Mouse (Mus musculus): Measurements from ENCODE around the gene Rcl1. TPM values are rescaled to one million over a fixed set of nuclear protein-coding genes. Genes with fewer than 3 reads are reported as not detected.

Gene Rcl1
- 36.0 and 36.1 TPM in 2 replicates for polyA plus RNA-seq (2014; fragmentation: Nextera tagmentation; extraction: Ambion mirVana)

DNA sequence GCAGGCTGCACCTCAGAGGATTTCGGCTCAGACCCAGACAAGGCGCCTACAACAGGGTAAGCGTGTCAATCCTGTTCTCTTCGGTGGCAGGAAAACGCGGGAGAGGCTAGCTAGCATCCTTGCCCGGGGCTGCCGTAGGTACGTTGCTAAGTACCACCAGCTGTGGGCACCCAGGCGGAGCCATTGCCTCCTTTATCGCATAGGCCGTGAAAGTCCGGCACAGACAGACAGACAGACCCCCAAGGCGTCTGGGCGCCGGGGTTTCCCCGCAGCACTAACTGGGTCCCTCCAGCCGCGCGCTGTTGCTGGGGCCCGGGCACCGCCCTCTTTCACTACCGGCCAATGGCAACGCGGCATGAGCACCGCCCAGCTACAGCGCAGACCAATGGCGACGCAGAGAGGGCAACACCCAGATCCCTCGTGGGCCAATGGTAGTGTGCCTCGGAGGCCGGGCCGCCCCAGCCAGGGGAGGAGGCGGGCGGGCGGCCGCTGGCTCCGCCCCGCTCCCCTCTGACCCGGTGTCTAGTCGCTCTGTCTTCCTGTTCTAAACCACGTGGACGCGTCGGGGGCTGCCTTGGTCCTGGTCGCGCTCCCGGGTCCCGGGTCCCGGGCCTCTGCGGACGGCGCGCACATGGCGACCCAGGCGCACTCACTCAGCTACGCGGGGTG is at the start of gene Rcl1:
Gene Rcl1, plus strand, starts transcription at position 502 of the 669 bp plus-strand sequence.
- peak; percentile 100 for ATAC-seq (ENCODE audit: low read depth)
- under 1% methylated on average over 55 of the region's 58 CpGs for WGBS
- peak within 1 kb of the TSS; percentile 72 for H3K4me2 ChIP-seq (ENCODE audit: low read depth, low read length)

GRCm38 (mm10) chr19:29052786-29053185 is 48.4 kb upstream of the Rcl1 start:
- 95% methylated on average over 12 of the region's 12 CpGs for WGBS
- Histone ChIP-seq H3K9ac (replicated peaks; ENCODE audit: low read depth, low read length) (no peak overlapping the region), H3K36me3 (ENCODE audit: control insufficient read depth, insufficient read depth, low read length) (no peaks in the 10 kb centered on the region), H3K4me2 (ENCODE audit: low read depth, low read length) (no peak overlapping the region), H3K27ac (ENCODE audit: low read depth, low read length) (no peak overlapping the region), H3K9me3 (ENCODE audit: control insufficient read depth, low read length) (no peaks in the 10 kb centered on the region), H3K27me3 (ENCODE audit: control insufficient read depth, insufficient read depth, low read length) (no peaks in the 10 kb centered on the region), H3K4me1 (ENCODE audit: control insufficient read depth, insufficient read depth, low read length) (peaks cover 4% of the 10 kb centered on the region; the same call in 1 of the 2 replicates), H3K4me3 (ENCODE audit: low read depth, low read length) (no peak overlapping the region)
- no peak for ATAC-seq (ENCODE audit: low read depth)

More for the DNA sequence above, at the start of gene Rcl1:
- H3K27ac ChIP-seq (ENCODE audit: low read depth, low read length): peak within 1 kb of the TSS; percentile 45; the same call in 1 of the 2 replicates
- H3K9me3 ChIP-seq (ENCODE audit: control insufficient read depth, low read length): no peaks in the 10 kb centered on the region
- peak within 1 kb of the TSS; percentile 98 for H3K4me3 ChIP-seq (ENCODE audit: low read depth, low read length)
- peaks cover 8% of the 10 kb centered on the region; the same call in 1 of the 2 replicates for H3K4me1 ChIP-seq (ENCODE audit: control insufficient read depth, insufficient read depth, low read length)
- peak within 1 kb of the TSS; percentile 69 for H3K9ac ChIP-seq (replicated peaks; ENCODE audit: low read depth, low read length)
- H3K36me3 ChIP-seq (ENCODE audit: control insufficient read depth, insufficient read depth, low read length): no peaks in the 10 kb centered on the region
- H3K27me3 ChIP-seq (ENCODE audit: control insufficient read depth, insufficient read depth, low read length): no peaks in the 10 kb centered on the region

GRCm38 (mm10) chr19:29054594-29054993 is 46.6 kb upstream of the Rcl1 start:
- no peaks in the 10 kb centered on the region for H3K9me3 ChIP-seq (ENCODE audit: control insufficient read depth, low read length)
- H3K27ac ChIP-seq (ENCODE audit: low read depth, low read length): no peak overlapping the region
- no peaks in the 10 kb centered on the region for H3K4me1 ChIP-seq (ENCODE audit: control insufficient read depth, insufficient read depth, low read length)
- H3K36me3 ChIP-seq (ENCODE audit: control insufficient read depth, insufficient read depth, low read length): no peaks in the 10 kb centered on the region
- H3K4me2 ChIP-seq (ENCODE audit: low read depth, low read length): no peak overlapping the region
- H3K4me3 ChIP-seq (ENCODE audit: low read depth, low read length): no peak overlapping the region
- no peaks in the 10 kb centered on the region for H3K27me3 ChIP-seq (ENCODE audit: control insufficient read depth, insufficient read depth, low read length)
- no peak overlapping the region for H3K9ac ChIP-seq (replicated peaks; ENCODE audit: low read depth, low read length)
- ATAC-seq (ENCODE audit: low read depth): no peak
- 85% methylated on average over 6 of the region's 6 CpGs for WGBS

- H3K4me3 ChIP-seq (ENCODE audit: low read depth, low read length): no peak overlapping the region
- no peaks in the 10 kb centered on the region for H3K27me3 ChIP-seq (ENCODE audit: control insufficient read depth, insufficient read depth, low read length)
- no peak for ATAC-seq (ENCODE audit: low read depth)
- no peaks in the 10 kb centered on the region for H3K9me3 ChIP-seq (ENCODE audit: control insufficient read depth, low read length)
- no peak overlapping the region for H3K27ac ChIP-seq (ENCODE audit: low read depth, low read length)
- H3K36me3 ChIP-seq (ENCODE audit: control insufficient read depth, insufficient read depth, low read length): no peaks in the 10 kb centered on the region
- no peak overlapping the region for H3K9ac ChIP-seq (replicated peaks; ENCODE audit: low read depth, low read length)
- WGBS: 88% methylated on average over 4 of the region's 4 CpGs
- no peaks in the 10 kb centered on the region for H3K4me1 ChIP-seq (ENCODE audit: control insufficient read depth, insufficient read depth, low read length)
- no peak overlapping the region for H3K4me2 ChIP-seq (ENCODE audit: low read depth, low read length)
Measured at GRCm38 (mm10) chr19:29055469-29055868, 45.7 kb upstream of the Rcl1 start.

- Histone ChIP-seq H3K4me3 (ENCODE audit: low read depth, low read length) (no peak overlapping the region), H3K27me3 (ENCODE audit: control insufficient read depth, insufficient read depth, low read length) (no peaks in the 10 kb centered on the region), H3K9ac (replicated peaks; ENCODE audit: low read depth, low read length) (no peak overlapping the region), H3K36me3 (ENCODE audit: control insufficient read depth, insufficient read depth, low read length) (no peaks in the 10 kb centered on the region), H3K9me3 (ENCODE audit: control insufficient read depth, low read length) (no peaks in the 10 kb centered on the region), H3K27ac (ENCODE audit: low read depth, low read length) (no peak overlapping the region), H3K4me2 (ENCODE audit: low read depth, low read length) (no peak overlapping the region), H3K4me1 (ENCODE audit: control insufficient read depth, insufficient read depth, low read length) (no peaks in the 10 kb centered on the region)
- 91% methylated on average over 5 of the region's 5 CpGs for WGBS
- ATAC-seq (ENCODE audit: low read depth): no peak
Measured at GRCm38 (mm10) chr19:29058741-29059140, 42.4 kb upstream of the Rcl1 start.

DNA sequence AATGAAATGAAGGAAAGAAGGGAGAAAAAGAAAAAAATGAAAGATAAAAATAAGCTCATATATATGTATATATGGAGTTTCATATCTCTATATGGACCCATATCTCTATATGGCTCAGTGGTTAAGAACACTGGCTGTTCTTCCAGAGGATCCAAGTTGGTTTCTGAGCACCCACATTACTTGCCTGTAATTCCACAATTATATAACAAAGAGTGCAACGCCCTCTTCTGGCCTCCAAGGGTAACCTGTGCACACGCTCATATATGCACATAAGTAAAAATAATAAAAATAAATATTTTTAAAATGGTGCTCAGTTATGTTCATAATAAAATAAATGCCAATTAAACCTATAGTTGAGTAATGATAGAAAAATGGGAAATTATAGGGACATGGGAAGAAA is 41.5 kb upstream of the Rcl1 start:
- H3K4me2 ChIP-seq (ENCODE audit: low read depth, low read length): no peak overlapping the region
- H3K27me3 ChIP-seq (ENCODE audit: control insufficient read depth, insufficient read depth, low read length): no peaks in the 10 kb centered on the region
- no peak for ATAC-seq (ENCODE audit: low read depth)
- 85% methylated on average over 2 of the region's 2 CpGs for WGBS
- no peak overlapping the region for H3K4me3 ChIP-seq (ENCODE audit: low read depth, low read length)
- no peak overlapping the region for H3K27ac ChIP-seq (ENCODE audit: low read depth, low read length)
- no peaks in the 10 kb centered on the region for H3K4me1 ChIP-seq (ENCODE audit: control insufficient read depth, insufficient read depth, low read length)
- no peaks in the 10 kb centered on the region for H3K36me3 ChIP-seq (ENCODE audit: control insufficient read depth, insufficient read depth, low read length)
- H3K9ac ChIP-seq (replicated peaks; ENCODE audit: low read depth, low read length): no peak overlapping the region
- no peaks in the 10 kb centered on the region for H3K9me3 ChIP-seq (ENCODE audit: control insufficient read depth, low read length)

- no peaks in the 10 kb centered on the region for H3K36me3 ChIP-seq (ENCODE audit: control insufficient read depth, insufficient read depth, low read length)
- no peak overlapping the region for H3K4me2 ChIP-seq (ENCODE audit: low read depth, low read length)
- H3K27me3 ChIP-seq (ENCODE audit: control insufficient read depth, insufficient read depth, low read length): no peaks in the 10 kb centered on the region
- H3K27ac ChIP-seq (ENCODE audit: low read depth, low read length): no peak overlapping the region
- no peak overlapping the region for H3K9ac ChIP-seq (replicated peaks; ENCODE audit: low read depth, low read length)
- H3K4me3 ChIP-seq (ENCODE audit: low read depth, low read length): no peak overlapping the region
- no peaks in the 10 kb centered on the region for H3K9me3 ChIP-seq (ENCODE audit: control insufficient read depth, low read length)
- no peaks in the 10 kb centered on the region for H3K4me1 ChIP-seq (ENCODE audit: control insufficient read depth, insufficient read depth, low read length)
- WGBS: 51% methylated on average over 6 of the region's 6 CpGs
- no peak for ATAC-seq (ENCODE audit: low read depth)
Measured at GRCm38 (mm10) chr19:29060299-29060698, 40.9 kb upstream of the Rcl1 start.

DNA sequence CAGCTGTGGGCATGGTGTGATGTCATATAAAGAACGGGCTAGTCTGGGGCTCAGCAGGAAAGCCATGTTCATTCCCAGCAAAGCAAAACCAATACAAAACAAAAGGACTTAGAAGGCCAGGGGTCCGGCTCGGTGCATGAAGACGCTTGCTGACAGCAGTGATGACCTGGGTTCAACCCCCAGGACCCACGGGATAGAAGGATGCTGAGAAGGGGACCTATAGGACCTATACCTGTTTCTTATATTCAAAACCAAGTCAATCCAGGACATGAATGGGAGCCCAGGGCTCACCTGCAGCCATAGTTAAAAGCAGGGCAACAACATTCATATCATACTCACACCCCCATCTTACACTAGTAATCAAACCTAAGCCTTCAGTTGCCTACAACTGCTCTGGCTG is 38.2 kb upstream of the Rcl1 start:
- Histone ChIP-seq H3K4me2 (ENCODE audit: low read depth, low read length) (no peak overlapping the region), H3K27ac (ENCODE audit: low read depth, low read length) (no peak overlapping the region), H3K4me1 (ENCODE audit: control insufficient read depth, insufficient read depth, low read length) (no peaks in the 10 kb centered on the region), H3K27me3 (ENCODE audit: control insufficient read depth, insufficient read depth, low read length) (no peaks in the 10 kb centered on the region), H3K4me3 (ENCODE audit: low read depth, low read length) (no peak overlapping the region), H3K9ac (replicated peaks; ENCODE audit: low read depth, low read length) (no peak overlapping the region), H3K9me3 (ENCODE audit: control insufficient read depth, low read length) (no peaks in the 10 kb centered on the region), H3K36me3 (ENCODE audit: control insufficient read depth, insufficient read depth, low read length) (no peaks in the 10 kb centered on the region)
- no peak for ATAC-seq (ENCODE audit: low read depth)
- 83% methylated on average over 5 of the region's 5 CpGs for WGBS

DNA sequence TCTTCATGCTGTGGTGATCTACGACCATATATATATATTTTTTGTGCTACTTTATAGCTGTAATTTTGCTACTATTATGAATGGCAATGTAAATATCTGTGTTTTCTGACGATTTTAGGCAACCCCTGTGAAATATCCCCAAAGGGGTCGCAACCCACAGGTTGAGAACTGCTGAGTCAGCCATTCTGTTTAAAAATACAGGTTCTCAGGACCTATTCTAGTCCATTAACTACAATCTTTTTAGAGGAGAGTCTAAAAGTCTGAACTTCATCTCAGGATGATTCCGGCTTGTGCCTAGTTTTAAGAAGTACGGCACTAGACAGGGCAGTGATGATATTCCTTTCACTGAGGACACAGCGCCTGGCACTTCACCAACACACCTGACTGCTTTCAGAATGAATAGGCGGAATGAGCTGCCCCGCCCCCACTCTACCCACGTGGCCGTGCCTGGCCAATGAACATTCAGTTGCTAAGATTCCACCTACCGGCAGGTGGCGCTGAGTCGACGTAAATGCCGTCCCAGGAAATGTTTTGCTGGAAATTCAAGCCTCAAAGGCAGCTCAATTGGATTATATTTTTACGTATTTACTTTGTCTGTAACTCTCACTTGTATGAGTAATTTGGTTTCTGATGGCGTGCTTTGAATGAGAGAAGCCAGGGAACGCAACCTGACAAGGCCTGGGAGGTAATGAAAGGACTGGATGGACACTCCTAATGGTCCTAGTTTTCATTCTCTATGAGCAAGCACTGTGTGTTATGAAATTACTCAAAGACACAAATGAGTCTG is 37.4 kb upstream of the Rcl1 start:
- Histone ChIP-seq H3K4me2 (ENCODE audit: low read depth, low read length) (peak overlapping the region; percentile 37; the same call in 1 of the 2 replicates), H3K27ac (ENCODE audit: low read depth, low read length) (no peak overlapping the region; the same call in 1 of the 2 replicates), H3K4me3 (ENCODE audit: low read depth, low read length) (peak overlapping the region; percentile 8; the same call in 1 of the 2 replicates), H3K9me3 (ENCODE audit: control insufficient read depth, low read length) (no peaks in the 10 kb centered on the region), H3K9ac (replicated peaks; ENCODE audit: low read depth, low read length) (no peak overlapping the region), H3K36me3 (ENCODE audit: control insufficient read depth, insufficient read depth, low read length) (no peaks in the 10 kb centered on the region), H3K27me3 (ENCODE audit: control insufficient read depth, insufficient read depth, low read length) (no peaks in the 10 kb centered on the region), H3K4me1 (ENCODE audit: control insufficient read depth, insufficient read depth, low read length) (no peaks in the 10 kb centered on the region)
- ATAC-seq (ENCODE audit: low read depth): peak; percentile 88
- 19% methylated on average over 18 of the region's 18 CpGs for WGBS
